Mouse (Mus musculus) 3T3-L1 (cell line): ENCODE results near the gene E430018J23Rik.
A peak's percentile ranks its signal among the peaks of the same experiment; 100 is the strongest.
"Not testable (repeated sequence)": the region's sequence is repeated elsewhere in the genome, so short reads cannot be mapped to it uniquely, and the experiment has no call there.

Experiments used
- DNase-seq: peaks from one replicate; pipeline ENCODE4 v3.0.0-alpha.2; 2015; ENCODE audit warnings: low read depth, low spot score

E430018J23Rik gene

DNA sequence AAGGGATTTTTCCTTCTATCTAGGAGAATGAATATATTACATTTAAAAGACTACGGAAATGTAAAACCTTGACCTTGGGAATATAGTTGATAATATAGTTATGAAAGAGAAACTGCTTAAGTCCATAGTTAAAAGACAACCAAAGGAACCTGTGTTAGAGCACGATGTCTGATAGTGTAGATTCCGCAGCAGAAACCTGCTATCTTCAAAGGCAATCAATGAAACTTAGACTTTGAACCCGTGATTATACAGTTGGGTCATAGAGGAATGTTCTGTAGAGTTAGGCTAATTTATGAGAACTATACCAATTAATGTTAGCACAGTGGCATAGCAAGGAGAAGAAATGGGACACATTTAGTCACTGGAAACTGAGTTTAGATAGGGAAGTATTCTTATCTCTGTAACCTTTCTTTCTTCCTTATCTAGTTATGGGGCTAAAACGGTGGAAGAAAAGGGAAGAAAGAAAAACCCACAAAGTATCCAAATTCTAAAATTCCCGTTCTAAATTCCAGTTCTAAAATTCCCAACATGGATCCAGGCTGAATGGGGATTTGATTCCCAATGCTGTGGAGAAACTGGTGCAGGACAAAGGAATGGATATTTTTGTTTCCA, 15.0 kb downstream of the E430018J23Rik start:
- no peak for DNase-seq

DNA sequence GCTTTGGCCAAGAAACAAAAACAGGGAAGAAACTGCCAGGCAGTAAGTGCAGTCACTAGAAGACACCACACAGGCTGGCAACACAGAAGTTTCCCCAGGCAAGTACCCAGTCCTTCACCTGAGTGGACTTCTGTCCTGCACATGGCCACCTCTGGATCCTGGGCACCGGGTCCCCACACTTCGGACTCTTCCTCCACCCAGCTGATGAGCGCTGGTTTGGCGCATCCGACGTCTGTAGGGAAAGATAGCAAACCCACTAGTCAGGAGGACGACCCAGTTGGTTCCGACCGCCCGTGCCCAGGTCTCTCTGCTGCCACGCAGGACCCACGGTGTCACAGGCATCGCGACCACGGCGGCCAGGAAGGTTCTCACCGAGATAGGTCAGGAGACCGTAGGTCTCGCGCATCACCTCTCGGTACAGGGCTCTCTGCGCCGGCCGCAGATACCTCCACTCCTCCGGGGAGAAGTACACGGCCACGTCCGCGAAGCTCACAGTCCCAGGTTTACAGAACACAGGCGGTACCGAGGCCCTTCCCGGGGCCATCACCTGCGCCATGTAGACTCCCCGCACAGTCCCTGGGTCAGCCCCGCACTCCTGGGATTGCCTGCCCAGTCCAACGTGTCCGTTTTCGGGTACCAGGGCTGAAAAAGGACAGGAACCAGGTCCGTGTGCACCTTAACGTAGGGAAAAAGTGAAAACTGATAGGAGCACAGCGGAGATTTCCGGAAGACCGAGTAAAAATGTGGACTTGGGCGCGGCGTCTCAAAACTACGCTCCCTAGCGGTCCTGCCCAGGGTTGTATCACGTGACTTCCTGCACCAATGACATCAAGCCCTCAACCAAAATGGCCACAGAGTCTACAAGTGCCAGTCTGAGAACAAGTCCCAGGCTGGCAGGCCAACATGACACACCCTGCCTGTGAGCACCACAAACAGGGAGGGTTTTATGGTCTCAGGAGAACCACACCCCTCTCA, 17.9 kb downstream of the E430018J23Rik start, which contains the start of gene Zfp747:
Gene Zfp747 (minus strand): TSS at position 780 of the 975 bp plus-strand sequence.
- peak; percentile 98 for DNase-seq

DNA sequence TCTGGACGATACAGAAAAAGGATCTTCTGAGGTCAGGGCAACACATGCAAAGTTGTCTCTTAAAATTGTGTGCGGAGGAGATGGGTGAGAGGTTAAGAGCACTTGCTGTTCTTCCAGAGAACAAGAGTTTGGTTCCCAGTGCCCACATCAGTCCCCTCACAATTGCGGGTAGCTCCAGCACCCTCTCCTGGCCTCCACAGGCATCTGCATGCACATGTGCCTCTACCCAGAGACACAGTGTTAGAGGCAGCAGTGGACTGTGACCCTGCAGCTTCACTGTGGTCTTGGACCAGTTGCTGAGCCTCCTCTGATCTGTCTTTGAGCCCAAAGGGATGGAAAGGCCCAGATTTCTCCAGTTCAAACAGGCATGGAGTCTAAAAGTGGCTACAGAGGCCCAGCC, 21.6 kb downstream of the E430018J23Rik start:
- not testable (repeated sequence) for DNase-seq

DNA sequence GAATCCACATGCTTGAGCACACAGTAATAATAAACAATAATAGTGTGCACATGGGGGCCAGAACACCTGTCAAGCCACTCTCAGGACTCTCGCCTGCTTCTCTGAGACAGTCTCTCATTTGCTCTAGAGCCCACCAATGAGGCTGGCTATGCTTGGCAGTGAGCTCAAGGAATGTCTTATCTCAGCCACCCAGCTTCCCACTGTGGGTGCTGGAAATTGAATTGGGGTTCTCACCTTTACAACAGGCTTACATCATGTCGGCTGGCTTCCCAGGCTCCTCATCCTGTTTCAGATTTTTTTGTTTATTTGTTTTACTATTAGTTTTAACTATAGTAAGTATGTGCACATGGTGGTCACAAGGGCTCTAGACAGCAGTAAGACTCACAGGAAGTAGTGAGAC, 22.2 kb downstream of the E430018J23Rik start:
- DNase-seq, result no peak

DNA sequence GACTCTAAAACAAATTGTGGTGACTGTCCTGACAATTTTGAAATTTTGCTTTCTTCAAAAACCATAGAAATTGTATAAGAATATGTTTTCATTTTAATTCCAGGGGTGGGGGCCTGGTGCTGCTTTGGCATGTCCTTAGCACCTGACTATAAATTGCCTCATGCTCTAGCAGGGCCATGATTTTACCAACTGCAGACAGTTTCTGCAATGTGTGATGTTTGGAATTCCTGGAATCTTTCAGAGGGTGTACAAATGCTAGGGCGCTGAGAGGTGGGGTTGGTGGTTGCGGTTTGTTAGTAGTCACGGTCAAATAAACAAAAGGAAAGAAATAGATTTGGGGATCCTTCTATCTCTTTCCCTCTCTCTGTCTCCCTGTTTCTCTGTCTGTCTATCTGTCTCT, 27.2 kb downstream of the E430018J23Rik start:
- DNase-seq, result no peak

DNA sequence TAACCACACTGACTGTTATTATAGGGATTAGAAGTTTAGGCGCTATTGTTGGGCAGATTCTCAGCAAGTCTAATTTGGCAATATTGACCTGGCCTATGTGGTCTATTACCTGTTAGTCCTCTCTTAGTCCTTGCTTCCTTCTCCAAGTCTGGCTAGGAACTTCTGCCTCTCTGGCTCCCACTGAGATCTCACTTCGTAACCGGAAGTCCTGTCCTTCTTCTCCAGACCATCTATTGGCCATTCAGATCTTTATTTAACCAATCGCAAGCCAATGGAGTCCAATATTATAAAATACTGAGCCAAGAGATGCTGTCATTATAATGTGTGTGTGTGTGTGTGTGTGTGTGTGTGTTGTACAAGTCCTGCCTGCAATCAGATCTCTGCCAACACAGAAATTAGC, 29.3 kb downstream of the E430018J23Rik start:
- DNase-seq, result no peak

DNA sequence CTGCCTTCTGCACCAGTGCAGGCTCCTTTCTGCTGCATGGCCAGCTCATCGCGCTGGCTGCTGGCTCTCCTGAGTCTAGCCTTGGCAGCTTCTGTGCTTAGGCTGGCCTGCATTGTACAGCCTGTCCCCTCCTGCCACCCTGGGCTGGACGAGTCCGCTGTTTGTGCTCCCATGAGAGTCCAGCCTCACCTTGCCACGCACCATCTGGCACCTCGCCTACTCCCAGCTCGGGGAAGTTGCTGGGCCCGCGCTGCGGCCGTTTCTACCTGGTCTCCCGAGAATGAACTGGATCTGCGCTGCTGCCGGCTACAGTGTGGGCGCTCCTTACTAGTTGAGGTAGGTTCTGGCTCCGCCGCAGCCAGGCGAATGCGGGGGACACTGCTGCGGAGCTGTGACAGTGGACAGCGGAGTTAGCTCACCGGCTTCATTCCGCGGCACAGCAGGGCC, 29.9 kb downstream of the E430018J23Rik start:
- DNase-seq, result no peak

DNA sequence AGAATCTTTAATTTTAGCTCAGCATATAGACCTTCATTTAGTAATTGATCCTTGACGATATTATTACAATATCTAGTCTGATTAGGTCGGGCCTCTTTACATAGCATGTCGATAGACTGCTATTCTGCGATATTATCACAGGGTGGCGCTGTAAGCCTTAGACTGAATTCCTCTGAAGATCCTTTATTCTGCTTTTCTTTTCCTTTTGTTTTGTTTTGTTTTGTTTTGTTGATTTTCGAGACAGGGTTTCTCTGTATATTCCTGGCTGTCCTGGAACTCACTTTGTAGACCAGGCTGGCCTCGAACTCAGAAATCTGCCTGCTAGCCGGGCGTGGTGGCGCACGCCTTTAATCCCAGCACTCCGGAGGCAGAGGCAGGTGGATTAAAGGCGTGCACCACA, 31.0 kb downstream of the E430018J23Rik start:
- peak; percentile 68 for DNase-seq

DNA sequence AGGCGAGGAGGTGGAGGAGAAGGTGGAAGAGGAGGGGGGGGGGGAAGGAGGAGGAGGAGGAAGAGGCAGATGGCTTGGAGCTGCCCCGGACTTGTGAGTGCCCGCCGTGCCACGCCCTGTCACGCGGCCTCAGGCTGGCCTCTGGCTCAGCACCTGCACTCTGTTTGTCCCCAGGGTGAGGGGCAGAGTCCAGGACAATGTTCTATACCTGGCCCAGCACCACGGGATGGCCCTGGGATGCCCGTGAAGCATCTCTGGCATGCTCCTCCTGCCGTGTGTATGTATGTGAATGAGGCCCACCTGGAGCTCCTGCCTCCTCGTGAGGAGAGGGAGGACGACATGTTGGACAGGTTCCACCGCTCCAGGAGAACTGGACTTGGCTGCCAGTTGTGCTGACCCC, 32.0 kb downstream of the E430018J23Rik start:
- DNase-seq, result no peak

DNA sequence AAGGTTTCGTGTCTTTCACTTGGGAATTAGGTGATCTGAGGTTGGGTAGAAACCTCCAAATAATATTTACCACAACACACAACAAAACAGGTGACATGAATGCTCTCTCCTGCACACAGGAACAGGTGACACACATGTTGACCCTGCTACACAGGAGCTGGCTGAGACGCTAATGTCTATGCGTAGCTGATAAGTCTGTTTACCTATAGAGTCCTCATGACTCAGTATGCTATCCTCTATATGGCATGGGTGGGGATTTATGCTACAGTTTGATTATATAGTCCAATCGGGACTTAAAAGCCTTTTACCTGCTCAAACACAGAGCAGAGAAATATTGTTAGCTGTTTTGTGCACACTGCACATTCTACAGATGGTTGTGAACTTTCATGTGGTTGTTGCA, 33.2 kb downstream of the E430018J23Rik start:
- DNase-seq, result no peak

DNA sequence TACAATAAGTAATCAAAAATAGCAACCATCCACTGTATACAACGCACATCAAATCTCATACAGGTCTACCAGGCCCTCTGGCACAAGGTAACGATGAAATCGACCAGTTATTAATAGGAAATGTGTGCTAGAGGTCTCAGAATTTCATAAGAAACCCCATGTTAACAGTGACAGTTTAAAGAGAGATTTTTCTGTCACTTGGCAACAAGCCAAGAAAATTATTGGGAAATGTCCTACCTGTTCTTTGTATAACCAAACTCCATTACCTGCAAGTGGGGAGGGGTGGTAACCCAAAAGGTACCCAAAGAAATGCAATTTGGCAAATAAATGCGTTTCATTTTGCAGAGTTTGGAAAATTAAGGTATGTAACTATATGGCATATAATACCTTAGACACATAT, 35.0 kb downstream of the E430018J23Rik start:
- no peak for DNase-seq

DNA sequence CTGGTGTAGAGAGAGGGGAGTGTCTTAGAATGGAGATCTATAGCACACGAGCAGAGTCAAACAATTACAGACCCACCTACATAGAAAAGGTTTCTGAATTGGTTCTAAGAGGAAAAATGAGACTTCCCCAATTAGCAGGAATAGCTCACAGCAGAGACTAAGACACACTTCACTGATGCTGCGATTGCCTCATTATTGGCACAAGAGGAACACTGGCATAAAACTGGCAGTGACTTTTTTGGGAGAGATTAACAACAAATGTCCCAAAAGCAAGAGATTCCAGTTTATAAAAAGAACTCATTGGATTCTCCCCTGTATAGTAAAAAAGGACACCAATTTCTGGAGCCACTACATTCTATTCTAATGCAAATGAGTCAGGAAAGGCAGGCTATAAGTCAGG, 35.6 kb downstream of the E430018J23Rik start:
- no peak for DNase-seq

DNA sequence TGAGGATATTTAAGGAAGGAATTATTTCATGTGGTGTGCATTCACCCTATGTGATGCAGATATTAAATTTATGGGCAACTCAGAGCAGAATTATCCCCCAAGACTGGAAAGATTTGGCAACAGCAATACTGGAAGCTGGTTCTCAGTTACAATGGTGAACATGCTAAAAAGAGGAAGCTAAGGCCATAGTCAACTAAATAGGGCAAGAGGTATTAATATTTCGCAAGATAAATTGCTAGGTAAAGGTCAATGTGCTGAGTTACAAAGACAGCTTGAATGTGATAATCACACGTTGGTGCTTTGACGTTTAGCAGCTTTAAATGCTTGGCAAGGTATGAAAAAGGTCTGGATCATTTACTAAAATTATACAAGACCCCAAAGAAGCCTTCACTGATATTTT, 37.6 kb downstream of the E430018J23Rik start:
- no peak for DNase-seq

DNA sequence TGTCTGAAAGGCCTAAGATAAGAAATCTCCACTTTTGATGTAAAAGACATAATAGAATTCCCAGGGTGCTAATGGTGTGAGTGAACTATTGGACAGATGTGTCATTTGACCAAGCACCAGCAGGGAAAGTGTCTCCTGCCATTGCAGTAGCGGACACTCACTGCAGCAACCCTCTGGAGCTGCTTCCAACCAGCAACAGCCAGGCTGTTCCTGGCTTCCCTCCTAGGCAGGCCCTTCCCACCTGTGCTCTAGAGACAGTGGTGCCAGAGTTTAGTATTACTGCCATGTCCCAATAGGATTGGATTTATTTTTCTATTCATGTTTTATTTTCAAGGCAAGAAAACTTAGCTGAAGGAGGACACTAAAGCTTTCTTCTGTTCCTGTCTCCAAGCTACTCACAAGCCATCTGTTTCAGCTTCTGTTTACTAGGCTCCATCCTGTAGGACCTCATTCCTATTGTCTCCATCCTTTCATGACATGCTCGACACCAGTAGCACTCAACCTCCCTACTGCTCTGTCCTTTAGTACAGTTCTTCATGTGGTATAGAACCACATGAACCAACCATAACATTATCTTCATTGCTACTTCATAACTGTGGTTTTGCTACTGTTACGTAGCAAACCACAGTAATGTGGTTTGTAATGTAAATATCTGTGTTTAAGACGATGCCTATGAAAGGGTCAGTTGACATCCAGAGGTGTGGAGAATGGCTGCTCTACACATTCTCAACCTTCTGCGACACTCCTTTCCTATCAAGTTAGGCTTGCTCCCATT, 42.0 kb downstream of the E430018J23Rik start:
- no peak for DNase-seq

DNA sequence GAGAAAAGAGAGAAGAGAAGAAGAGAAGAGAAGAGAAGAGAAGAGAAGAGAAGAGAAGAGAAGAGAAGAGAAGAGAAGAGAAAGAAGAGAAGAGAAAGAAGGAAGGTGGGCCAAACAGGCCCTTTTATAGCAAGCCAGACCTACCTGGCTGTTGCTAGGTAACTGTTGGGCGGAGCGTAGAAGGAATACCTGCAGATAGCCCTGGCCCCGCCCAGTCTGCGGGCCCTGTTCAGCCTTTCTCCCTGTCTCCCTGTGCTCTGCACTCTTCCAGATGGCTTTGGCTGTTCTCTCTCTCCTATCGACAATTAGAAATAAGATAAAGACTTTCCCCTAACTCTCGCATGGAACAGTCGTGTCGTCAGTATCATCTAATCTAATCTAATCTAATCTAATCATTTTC, 46.8 kb downstream of the E430018J23Rik start:
- DNase-seq, result no peak

DNA sequence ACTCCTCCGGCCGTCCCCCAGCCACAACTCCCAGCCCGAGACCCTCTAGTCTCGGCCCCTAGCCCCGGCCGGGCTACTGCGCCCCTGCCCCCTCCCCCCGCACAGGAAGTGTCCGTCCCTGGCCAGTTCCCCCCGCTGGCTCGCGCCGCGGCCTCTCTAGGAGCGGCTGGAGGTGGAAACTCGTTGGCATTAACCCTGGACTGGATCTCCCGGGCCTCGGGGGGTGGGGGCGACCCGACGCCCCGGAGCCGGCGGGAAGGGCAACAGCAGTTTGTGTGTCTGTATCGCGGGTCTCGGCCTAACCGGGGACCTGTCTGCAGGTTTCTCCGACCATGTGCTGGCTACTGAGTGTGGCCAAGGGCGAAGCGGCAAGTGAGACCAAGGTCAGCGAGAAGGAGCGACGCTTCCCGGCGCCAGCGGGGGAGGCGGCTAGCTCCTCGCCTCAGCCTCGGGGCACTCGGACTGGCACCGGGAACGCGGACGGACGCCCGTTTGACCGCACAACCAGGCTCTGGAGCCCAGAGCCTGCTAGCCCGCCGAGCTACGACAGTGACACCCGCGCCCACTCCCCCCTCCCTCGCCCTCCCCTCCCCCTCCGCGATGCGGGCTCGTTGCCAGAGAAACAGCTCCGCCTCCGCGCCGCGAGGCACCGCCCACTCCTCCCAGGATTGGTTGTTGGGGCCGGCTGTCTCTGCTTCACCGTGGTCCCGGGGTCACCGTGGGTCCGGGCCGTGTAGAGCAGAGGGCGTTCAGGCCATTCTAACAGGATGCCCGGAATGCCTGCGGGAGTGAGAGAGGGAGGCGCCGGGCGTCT, 47.7 kb downstream of the E430018J23Rik start, which contains the start of gene Zfp768:
Gene Zfp768 (minus strand): TSS at position 78 of the 814 bp plus-strand sequence.
- DNase-seq, result peak; percentile 75

DNA sequence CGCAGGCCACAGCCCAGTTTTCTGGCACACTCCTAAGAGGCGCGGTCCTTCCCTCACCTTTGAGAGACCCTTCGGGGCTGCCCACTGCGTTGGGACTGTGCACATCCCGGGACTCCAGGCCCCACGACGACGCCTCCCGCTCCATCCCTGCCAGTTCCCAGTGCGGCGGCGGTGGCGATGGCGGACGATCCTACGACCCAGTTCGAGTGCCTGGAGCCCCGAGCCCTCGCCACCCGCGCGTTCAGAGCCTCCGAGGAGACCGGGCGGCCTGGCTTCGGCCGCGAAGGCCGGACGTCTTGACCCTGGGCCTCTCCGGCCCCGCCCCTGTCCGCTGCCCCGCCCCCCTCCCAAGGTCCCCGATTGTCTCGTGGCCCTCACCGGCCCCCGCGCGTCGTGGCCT, 48.3 kb downstream of the E430018J23Rik start:
- DNase-seq, result peak; percentile 52

DNA sequence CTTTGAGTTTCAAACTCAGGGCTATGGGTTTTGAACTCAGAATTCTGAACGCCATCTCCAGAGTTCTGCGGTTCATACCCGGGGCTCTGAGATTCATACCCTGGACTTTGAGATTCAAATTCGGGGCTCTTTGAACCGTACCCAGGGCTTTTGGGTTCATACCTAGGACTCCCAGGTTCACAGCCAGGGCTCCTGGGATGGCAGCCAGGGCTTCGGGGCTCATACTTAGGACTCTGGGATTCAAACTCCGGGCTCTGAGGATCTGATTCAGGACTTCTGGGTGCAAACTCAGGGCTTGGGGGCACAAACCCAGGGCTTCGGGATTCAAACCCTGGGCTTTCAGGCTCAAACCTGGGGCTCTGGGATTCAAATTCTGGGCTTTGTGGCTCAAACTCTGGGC, 49.1 kb downstream of the E430018J23Rik start:
- DNase-seq, result no peak

DNA sequence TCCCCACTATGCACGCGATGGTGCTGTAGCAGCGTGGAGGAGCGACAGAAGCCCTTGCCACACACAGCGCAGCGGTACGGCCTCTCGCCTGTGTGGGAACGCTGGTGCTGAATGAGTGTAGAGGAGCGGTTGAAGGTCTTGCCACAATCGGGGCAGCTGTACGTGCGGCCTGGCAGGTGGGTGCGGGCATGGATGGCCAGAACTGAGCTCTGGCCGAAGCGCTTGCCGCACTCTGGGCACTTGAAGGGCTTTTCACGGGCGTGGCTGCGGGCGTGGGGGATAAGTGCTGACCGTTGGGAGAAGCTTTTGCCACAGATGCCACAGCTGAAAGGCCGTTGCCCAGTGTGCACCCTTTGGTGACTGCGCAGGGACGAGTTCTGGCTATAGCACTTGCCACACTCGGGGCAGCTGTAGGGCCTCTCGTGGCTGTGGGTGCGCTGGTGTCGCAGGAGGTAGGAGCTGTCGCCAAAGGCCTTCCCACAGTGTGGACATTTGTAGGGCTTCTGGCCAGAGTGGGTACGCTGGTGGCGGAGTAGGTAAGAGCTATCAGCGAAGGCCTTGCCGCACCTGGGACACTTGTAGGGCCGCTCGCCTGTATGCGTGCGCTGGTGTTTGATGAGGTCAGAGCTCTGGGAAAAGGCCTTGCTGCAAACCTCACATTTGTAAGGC, 49.9 kb downstream of the E430018J23Rik start:
- DNase-seq, result no peak

DNA sequence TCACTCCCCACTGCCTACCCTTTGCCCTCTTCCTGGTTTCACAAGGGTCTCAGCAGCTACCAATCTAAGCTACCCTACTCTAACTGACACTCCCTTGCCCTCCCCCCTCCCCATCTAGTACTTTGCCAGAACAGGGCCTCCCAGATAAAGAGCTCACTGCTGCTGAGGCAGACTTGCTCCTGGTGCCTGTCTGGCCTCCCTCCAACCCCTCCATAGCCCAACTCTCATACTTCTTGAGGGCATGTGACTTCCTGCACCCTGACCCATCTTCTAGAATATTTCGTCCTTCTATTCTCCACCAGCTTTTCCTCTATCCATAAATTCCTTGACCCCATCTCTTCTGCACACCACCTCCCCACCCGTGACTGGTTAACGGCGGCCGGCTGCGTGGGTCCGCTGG, 50.5 kb downstream of the E430018J23Rik start:
- no peak for DNase-seq
